Mouse (Mus musculus) megakaryocyte, embryonic 14.5 days (primary cell): ENCODE measurements at regions not wholly inside any gene's neighbourhood (a gene's known extent, or its start where the extent isn't known, plus 50 kb on each side); places are given as distances from the start of the nearest gene placed in this dataset.

Experiments used
- FLI1 ChIP-seq: IDR thresholded peaks from 2 replicates; pipeline ENCODE4 v1.6.1; 2012; ENCODE audit warnings: low read length, inconsistent platforms, mixed read lengths
- GATA1 ChIP-seq: IDR thresholded peaks from 3 replicates; pipeline ENCODE4 v1.6.1; 2012; ENCODE audit warnings: mixed read lengths, low read length, inconsistent platforms, borderline replicate concordance

DNA sequence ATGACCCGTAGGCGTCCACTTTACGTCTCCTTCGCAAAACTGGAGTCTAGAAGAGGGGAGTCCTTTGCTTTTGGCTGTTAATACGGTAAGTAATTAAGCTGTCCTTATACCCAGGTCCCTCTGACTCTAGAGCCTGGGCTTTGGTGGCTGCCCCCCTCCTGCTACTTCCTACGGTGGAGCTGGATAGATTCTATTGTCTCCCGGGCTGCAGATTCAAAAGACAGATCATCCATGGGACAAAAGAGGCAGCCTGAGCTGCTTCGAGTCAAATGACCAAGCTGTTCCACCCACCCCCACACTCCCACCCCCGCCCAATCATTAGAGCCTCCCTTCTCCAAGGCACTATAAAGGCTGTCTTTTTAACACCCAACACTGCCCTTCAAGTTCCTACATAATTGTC, 70.5 kb upstream of the Rgma start:
- TF ChIP-seq GATA1 (no peak), FLI1 (no peak)
